Mouse (Mus musculus) liver, embryonic 13.5 days (tissue): Measurements from ENCODE around the gene Foxp1. TPM values are rescaled to one million over a fixed set of nuclear protein-coding genes. Genes with fewer than 3 reads are reported as not detected.

Experiments used
- ATAC-seq: fragments of 200-750 bp; cut with Nextera tagmentation; 2 replicates; pipeline ENCODE4 v1.8.0; 2017; ENCODE audit warnings: low read depth, mild to moderate bottlenecking, moderate number of reproducible peaks, moderate library complexity
- DNase-seq: peaks from one replicate; pipeline ENCODE4 v3.0.0; 2022
- H3K27ac ChIP-seq: fragments of 300-500 bp; sonication (generic); 2 replicates; pipeline ENCODE4 v1.5.1; 2015; ENCODE audit warnings: moderate library complexity, mild to moderate bottlenecking, inconsistent platforms
- H3K27me3 ChIP-seq: fragments of 300-500 bp; sonication (generic); 2 replicates; pipeline ENCODE4 v1.6.1; 2015; ENCODE audit warnings: mild to moderate bottlenecking, inconsistent platforms
- H3K36me3 ChIP-seq: fragments of 300-500 bp; sonication (generic); 2 replicates; pipeline ENCODE4 v1.6.1; 2015; ENCODE audit warnings: mild to moderate bottlenecking, inconsistent platforms
- H3K4me1 ChIP-seq: fragments of 300-500 bp; sonication (generic); replicated peaks from 2 replicates; pipeline ENCODE4 v1.6.1; 2015; ENCODE audit warnings: inconsistent platforms
- H3K4me2 ChIP-seq: fragments of 300-500 bp; sonication (generic); 2 replicates; pipeline ENCODE4 v1.6.1; 2015; ENCODE audit warnings: inconsistent platforms, mild to moderate bottlenecking, moderate library complexity
- H3K4me3 ChIP-seq: fragments of 300-500 bp; sonication (generic); replicated peaks from 2 replicates; pipeline ENCODE4 v1.5.1; 2015; ENCODE audit warnings: mild to moderate bottlenecking, inconsistent platforms
- H3K9ac ChIP-seq: fragments of 300-500 bp; sonication (generic); 2 replicates; pipeline ENCODE4 v1.6.1; 2015; ENCODE audit warnings: mild to moderate bottlenecking, inconsistent platforms
- H3K9me3 ChIP-seq: fragments of 300-500 bp; sonication (generic); replicated peaks from 2 replicates; pipeline ENCODE4 v1.6.1; 2016; ENCODE audit warnings: inconsistent platforms
- WGBS: fragments of 180-500 bp; shearing (Covaris S2); methylation state at CpG from one replicate; pipeline ENCODE4 v1.1.7; 2015; ENCODE audit not compliant: insufficient replicate concordance; 5-methylcytosine and 5-hydroxymethylcytosine counted together
- polyA plus RNA-seq: library from polyadenylated mRNA; unstranded; fragments of >200 nt; fragmentation: Nextera tagmentation; extraction: Ambion mirVana; gene quantifications from 2 replicates; pipeline ENCODE4 v1.2.1, GENCODE M21; 2015

The Foxp1 gene
- polyA plus RNA-seq, 1 experiment from 2014 or later, result 14.2 TPM

GRCm38 (mm10) chr6:99350156-99350555, 172.4 kb downstream of the Foxp1 start:
- Histone ChIP-seq H3K4me1 (peaks cover 13% of the 10 kb centered on the region), H3K36me3 (no peaks in the 10 kb centered on the region), H3K9me3 (no peaks in the 10 kb centered on the region), H3K27me3 (no peaks in the 10 kb centered on the region), H3K9ac (no peak overlapping the region), H3K4me3 (no peak overlapping the region), H3K27ac (no peak overlapping the region), H3K4me2 (no peak overlapping the region)
- DNase-seq, result no peak
- peak; percentile 76 for ATAC-seq
- WGBS, result 37% methylated on average over 5 of the region's 5 CpGs

- ATAC-seq, result no peak
- no peak overlapping the region for H3K4me2 ChIP-seq
Measured at GRCm38 (mm10) chr6:99347836-99348235, 174.7 kb downstream of the Foxp1 start.

GRCm38 (mm10) chr6:99344966-99345365, 177.6 kb downstream of the Foxp1 start:
- H3K27ac ChIP-seq, result no peak overlapping the region
- no peak overlapping the region for H3K4me2 ChIP-seq
- peaks cover 5% of the 10 kb centered on the region for H3K4me1 ChIP-seq
- no peaks in the 10 kb centered on the region for H3K9me3 ChIP-seq
- DNase-seq, result no peak
- H3K27me3 ChIP-seq, result no peaks in the 10 kb centered on the region
- H3K4me3 ChIP-seq, result no peak overlapping the region
- H3K36me3 ChIP-seq, result no peaks in the 10 kb centered on the region
- H3K9ac ChIP-seq, result no peak overlapping the region
- 82% methylated on average over 7 of the region's 7 CpGs for WGBS
- no peak for ATAC-seq

More at GRCm38 (mm10) chr6:99347836-99348235, 174.7 kb downstream of the Foxp1 start:
- DNase-seq, result no peak
- Histone ChIP-seq H3K9ac (no peak overlapping the region), H3K27ac (no peak overlapping the region), H3K9me3 (no peaks in the 10 kb centered on the region), H3K27me3 (no peaks in the 10 kb centered on the region), H3K4me3 (no peak overlapping the region), H3K4me1 (peaks cover 13% of the 10 kb centered on the region), H3K36me3 (no peaks in the 10 kb centered on the region)
- WGBS, result 74% methylated on average over 10 of the region's 10 CpGs

- no peaks in the 10 kb centered on the region for H3K9me3 ChIP-seq
- no peak overlapping the region for H3K4me2 ChIP-seq
- no peaks in the 10 kb centered on the region for H3K27me3 ChIP-seq
- DNase-seq (no peak), ATAC-seq (no peak)
- no peak overlapping the region for H3K4me3 ChIP-seq
- H3K9ac ChIP-seq, result no peak overlapping the region
- no peak overlapping the region for H3K27ac ChIP-seq
- H3K4me1 ChIP-seq, result peaks cover 3% of the 10 kb centered on the region
- WGBS, result 84% methylated on average over 3 of the region's 3 CpGs
- no peaks in the 10 kb centered on the region for H3K36me3 ChIP-seq
Measured at GRCm38 (mm10) chr6:99344357-99344756, 178.2 kb downstream of the Foxp1 start.

DNA sequence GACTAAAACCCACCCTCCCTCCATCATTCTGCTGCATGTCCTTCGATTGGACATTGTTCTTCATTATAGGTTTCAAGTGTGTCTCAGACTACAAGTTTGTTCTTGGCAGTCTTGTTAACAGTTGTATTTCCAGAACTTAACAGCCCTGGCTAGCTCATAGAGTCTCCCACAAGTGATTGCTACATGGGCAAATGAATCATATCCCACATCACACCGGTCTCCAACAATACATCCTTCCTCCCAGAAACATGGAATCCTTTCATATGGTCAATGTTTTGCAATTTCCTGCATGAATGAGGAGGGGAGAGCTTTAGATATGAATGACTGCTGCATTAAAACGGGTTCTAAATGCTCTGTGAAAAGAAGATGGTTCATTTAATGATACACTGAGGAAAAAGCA, 178.7 kb downstream of the Foxp1 start:
- Histone ChIP-seq H3K36me3 (no peaks in the 10 kb centered on the region), H3K9ac (no peak overlapping the region), H3K27ac (no peak overlapping the region), H3K27me3 (no peaks in the 10 kb centered on the region), H3K4me3 (no peak overlapping the region), H3K4me2 (no peak overlapping the region), H3K9me3 (no peaks in the 10 kb centered on the region), H3K4me1 (peaks cover 5% of the 10 kb centered on the region)
- ATAC-seq (no peak), DNase-seq (no peak)
- WGBS, result 62% methylated on average over 3 of the region's 3 CpGs

- no peak overlapping the region for H3K27ac ChIP-seq
- ATAC-seq (no peak), DNase-seq (no peak)
- peaks cover 17% of the 10 kb centered on the region for H3K4me1 ChIP-seq
- no peak overlapping the region for H3K9ac ChIP-seq
- H3K4me3 ChIP-seq, result no peak overlapping the region
- H3K27me3 ChIP-seq, result no peaks in the 10 kb centered on the region
- 69% methylated on average over 3 of the region's 3 CpGs for WGBS
- no peaks in the 10 kb centered on the region for H3K9me3 ChIP-seq
- H3K4me2 ChIP-seq, result no peak overlapping the region
- no peaks in the 10 kb centered on the region for H3K36me3 ChIP-seq
Measured at GRCm38 (mm10) chr6:99342416-99342815, 180.1 kb downstream of the Foxp1 start.

DNA sequence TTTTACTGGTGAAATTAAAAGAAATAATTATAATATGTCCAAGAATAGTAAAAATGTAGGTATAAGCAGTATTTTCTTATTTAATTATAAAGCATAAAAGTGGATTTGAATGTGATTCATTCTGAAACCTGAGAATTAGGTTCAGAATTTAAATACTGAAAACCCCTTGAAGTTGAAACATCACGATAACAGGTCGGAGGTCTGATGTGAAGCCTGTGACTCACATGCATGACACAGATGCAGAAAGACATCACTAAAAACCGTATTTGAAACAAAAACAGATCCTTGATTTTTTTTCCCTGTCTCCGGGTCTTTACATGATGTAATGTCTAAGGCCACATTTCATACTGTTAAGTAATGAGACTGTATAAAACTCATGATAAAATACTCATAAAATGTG, 181.6 kb downstream of the Foxp1 start:
- Histone ChIP-seq H3K4me2 (no peak overlapping the region), H3K27ac (no peak overlapping the region), H3K4me3 (no peak overlapping the region), H3K9me3 (no peaks in the 10 kb centered on the region), H3K36me3 (no peaks in the 10 kb centered on the region), H3K9ac (no peak overlapping the region), H3K27me3 (no peaks in the 10 kb centered on the region), H3K4me1 (peaks cover 17% of the 10 kb centered on the region)
- DNase-seq (no peak), ATAC-seq (no peak)
- WGBS, result 76% methylated on average over 4 of the region's 4 CpGs

- Histone ChIP-seq H3K27ac (no peak overlapping the region), H3K4me2 (no peak overlapping the region), H3K9me3 (no peaks in the 10 kb centered on the region), H3K36me3 (no peaks in the 10 kb centered on the region), H3K27me3 (no peaks in the 10 kb centered on the region), H3K9ac (no peak overlapping the region), H3K4me1 (peaks cover 17% of the 10 kb centered on the region), H3K4me3 (no peak overlapping the region)
- DNase-seq, result no peak
- ATAC-seq, result no peak
- 82% methylated on average over 10 of the region's 10 CpGs for WGBS
Measured at GRCm38 (mm10) chr6:99339986-99340721, 182.4 kb downstream of the Foxp1 start.

GRCm38 (mm10) chr6:99339343-99339620, 183.2 kb downstream of the Foxp1 start:
- Histone ChIP-seq H3K4me1 (peaks cover 17% of the 10 kb centered on the region), H3K9ac (no peak overlapping the region), H3K9me3 (no peaks in the 10 kb centered on the region), H3K4me3 (no peak overlapping the region), H3K27ac (no peak overlapping the region), H3K27me3 (no peaks in the 10 kb centered on the region), H3K4me2 (no peak overlapping the region), H3K36me3 (no peaks in the 10 kb centered on the region)
- DNase-seq, result no peak
- 31% methylated on average over 5 of the region's 5 CpGs for WGBS
- no peak for ATAC-seq

DNA sequence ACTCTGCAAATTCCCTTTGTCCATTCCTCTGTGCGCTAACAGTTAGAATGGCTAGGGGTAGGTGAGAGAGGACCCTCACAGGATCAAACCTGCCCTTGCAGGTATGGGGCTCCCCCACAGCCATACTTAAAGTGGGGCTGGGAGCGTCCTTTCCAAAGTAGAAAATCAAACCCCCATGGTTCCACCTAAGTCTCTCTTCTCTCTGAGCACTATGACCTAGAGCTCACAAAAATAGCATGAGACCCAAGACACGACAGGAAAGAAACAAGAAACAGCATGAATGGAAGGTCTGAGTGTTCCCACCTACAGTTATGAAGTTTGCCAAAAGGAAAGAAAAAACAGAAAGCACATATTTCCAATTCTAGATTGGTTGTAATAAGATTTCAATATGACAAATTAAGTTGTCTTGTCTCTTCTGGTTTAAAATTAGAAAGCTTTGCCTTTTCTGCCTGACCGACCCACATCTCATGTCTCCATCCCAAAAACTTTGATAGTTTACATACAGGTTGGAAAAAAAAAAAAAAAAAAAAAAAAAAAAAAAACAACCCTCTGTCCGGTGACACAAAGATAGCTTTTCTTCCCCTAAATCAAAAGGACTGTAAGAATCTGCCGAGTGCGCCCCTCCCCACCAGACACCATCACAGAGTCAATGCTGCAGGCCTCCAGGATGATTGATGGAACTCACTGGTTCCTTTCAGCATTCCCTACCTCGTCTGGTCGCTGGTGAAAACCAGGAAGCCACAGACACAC, 183.8 kb downstream of the Foxp1 start:
- Histone ChIP-seq H3K27ac (no peak overlapping the region), H3K36me3 (no peaks in the 10 kb centered on the region), H3K4me2 (no peak overlapping the region), H3K27me3 (no peaks in the 10 kb centered on the region), H3K4me3 (no peak overlapping the region), H3K9ac (no peak overlapping the region), H3K4me1 (peaks cover 17% of the 10 kb centered on the region), H3K9me3 (no peaks in the 10 kb centered on the region)
- 47% methylated on average over 9 of the region's 9 CpGs for WGBS
- ATAC-seq (no peak), DNase-seq (no peak)

GRCm38 (mm10) chr6:99338174-99338573, 184.3 kb downstream of the Foxp1 start:
- 35% methylated on average over 3 of the region's 3 CpGs for WGBS
- no peak overlapping the region for H3K27ac ChIP-seq
- DNase-seq (no peak), ATAC-seq (no peak)
- H3K27me3 ChIP-seq, result no peaks in the 10 kb centered on the region
- no peaks in the 10 kb centered on the region for H3K9me3 ChIP-seq
- no peak overlapping the region for H3K4me3 ChIP-seq
- no peaks in the 10 kb centered on the region for H3K36me3 ChIP-seq
- H3K4me1 ChIP-seq, result peaks cover 17% of the 10 kb centered on the region
- no peak overlapping the region for H3K9ac ChIP-seq
- H3K4me2 ChIP-seq, result no peak overlapping the region

DNA sequence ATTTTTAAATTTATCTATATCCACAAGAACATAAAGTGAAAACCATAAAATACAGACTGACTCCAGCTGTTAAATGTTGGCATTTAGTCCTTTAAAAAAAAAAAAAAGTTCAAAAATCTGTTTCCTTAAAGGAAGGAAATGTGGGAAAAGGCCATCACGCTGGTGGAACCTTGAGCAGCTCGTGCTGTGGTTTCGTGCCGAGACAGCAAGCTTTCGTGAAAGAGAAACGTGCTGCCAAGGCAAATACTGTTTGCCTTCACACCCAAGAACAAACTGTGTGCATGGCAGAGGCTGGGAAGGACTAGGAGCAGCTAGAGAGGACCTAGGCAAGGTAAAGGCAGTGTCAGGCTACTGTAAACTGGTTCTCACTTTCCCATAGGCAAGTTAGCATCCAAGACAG, 184.9 kb downstream of the Foxp1 start:
- Histone ChIP-seq H3K4me2 (no peak overlapping the region), H3K27ac (no peak overlapping the region), H3K4me1 (peaks cover 17% of the 10 kb centered on the region), H3K4me3 (no peak overlapping the region), H3K36me3 (no peaks in the 10 kb centered on the region), H3K9me3 (no peaks in the 10 kb centered on the region), H3K27me3 (no peaks in the 10 kb centered on the region), H3K9ac (no peak overlapping the region)
- 26% methylated on average over 6 of the region's 6 CpGs for WGBS
- ATAC-seq (no peak), DNase-seq (no peak)
